Mouse (Mus musculus): Measurements from ENCODE around the gene Mfap2.

The Mfap2 gene

GRCm38 (mm10) chr4:141030541-141031206, 20.5 kb downstream of the Mfap2 start:
- DNase-seq: no peak

GRCm38 (mm10) chr4:141031733-141032132, 21.5 kb downstream of the Mfap2 start:
- DNase-seq: peak; percentile 91

GRCm38 (mm10) chr4:141033606-141034549, 23.7 kb downstream of the Mfap2 start:
- DNase-seq: peak; percentile 63

GRCm38 (mm10) chr4:141041117-141041516, 30.9 kb downstream of the Mfap2 start:
- DNase-seq: peak; percentile 44

- DNase-seq: peak; percentile 90
Measured at GRCm38 (mm10) chr4:141044816-141045215, 34.6 kb downstream of the Mfap2 start.

GRCm38 (mm10) chr4:141048810-141049475, 38.7 kb downstream of the Mfap2 start:
- no peak for DNase-seq

- DNase-seq: no peak
Measured at GRCm38 (mm10) chr4:141049476-141049835, 39.2 kb downstream of the Mfap2 start.

- no peak for DNase-seq
Measured at GRCm38 (mm10) chr4:141052442-141052841, 42.2 kb downstream of the Mfap2 start.

GRCm38 (mm10) chr4:141053138-141053537, 42.9 kb downstream of the Mfap2 start:
- DNase-seq: no peak

- no peak for DNase-seq
Measured at GRCm38 (mm10) chr4:141053568-141054161, 43.4 kb downstream of the Mfap2 start.

- no peak for DNase-seq
Measured at GRCm38 (mm10) chr4:141056970-141057369, 46.8 kb downstream of the Mfap2 start.

GRCm38 (mm10) chr4:141058835-141059234, 48.6 kb downstream of the Mfap2 start:
- DNase-seq: no peak

GRCm38 (mm10) chr4:141059616-141060425, 49.6 kb downstream of the Mfap2 start:
- peak; percentile 9 for DNase-seq

- DNase-seq: peak; percentile 100
Measured at GRCm38 (mm10) chr4:141060426-141061301, 50.4 kb downstream of the Mfap2 start, which contains the start of gene Crocc. Gene Crocc, minus strand, starts transcription at chr4:141060550.

- no peak for DNase-seq
Measured at GRCm38 (mm10) chr4:141064104-141064659, 54.0 kb downstream of the Mfap2 start.

GRCm38 (mm10) chr4:141065123-141065522, 54.9 kb downstream of the Mfap2 start:
- DNase-seq: peak; percentile 92

Data from lung, postnatal 10 days (tissue).